Mouse (Mus musculus): ENCODE data around the gene Cps1. TPM values are rescaled to one million over a fixed set of nuclear protein-coding genes. Genes with fewer than 3 reads are reported as not detected.

Cps1 gene
- polyA plus RNA-seq, 1 experiment from 2014 or later: 0.17 TPM

Other genes with a start within 250 kb of the Cps1 start
- gene Myl1, start 177.6 kb upstream of the Cps1 start, polyA plus RNA-seq (2015; fragmentation: Nextera tagmentation; extraction: Ambion mirVana): 27.2 and 28.1 TPM in 2 replicates
- 82.8 and 90.8 TPM in 2 replicates for gene Lancl1, start 84.2 kb upstream of the Cps1 start, polyA plus RNA-seq (2015; fragmentation: Nextera tagmentation; extraction: Ambion mirVana)